Mouse (Mus musculus) G1E-ER4 (cell line): ENCODE measurements around the gene Cdc25b. TPM values are rescaled to one million over a fixed set of nuclear protein-coding genes. Genes with fewer than 3 reads are reported as not detected.

Experiments used
- GATA1 ChIP-seq: IDR thresholded peaks from one replicate; pipeline ENCODE4 v1.8.0; 2012; ENCODE audit warnings: low read length, inconsistent platforms
- polyA plus RNA-seq: library from polyadenylated mRNA; stranded (reverse); fragments of >175 nt; gene quantifications from 2 replicates; pipeline ENCODE4 v1.2.3, GENCODE M21; 2012

The Cdc25b gene
- polyA plus RNA-seq, 1 experiment: 11.2 TPM

- no peak for TF ChIP-seq GATA1
Observed at GRCm38 (mm10) chr2:131175945-131176309, 10.8 kb upstream of the Cdc25b start.

GRCm38 (mm10) chr2:131176491-131176890 is 10.3 kb upstream of the Cdc25b start:
- no peak for TF ChIP-seq GATA1

- TF ChIP-seq GATA1: no peak
Observed at GRCm38 (mm10) chr2:131177932-131178331, 8.8 kb upstream of the Cdc25b start.

- TF ChIP-seq GATA1: no peak
Observed at GRCm38 (mm10) chr2:131178828-131179245, 7.9 kb upstream of the Cdc25b start.

- no peak for TF ChIP-seq GATA1
Observed at GRCm38 (mm10) chr2:131179246-131179886, 7.4 kb upstream of the Cdc25b start.

- no peak for TF ChIP-seq GATA1
Observed at GRCm38 (mm10) chr2:131179990-131180587, 6.7 kb upstream of the Cdc25b start, which contains the start of gene Cenpb. TSS of gene Cenpb (minus strand) at chr2:131180067.

GRCm38 (mm10) chr2:131186343-131186742 is 406 bp upstream of the Cdc25b start:
- no peak for TF ChIP-seq GATA1

- TF ChIP-seq GATA1: no peak
Observed at GRCm38 (mm10) chr2:131187602-131187922, 813 bp downstream of the Cdc25b start.

- no peak for TF ChIP-seq GATA1
Observed at GRCm38 (mm10) chr2:131188311-131188710, 1.6 kb downstream of the Cdc25b start.

GRCm38 (mm10) chr2:131189521-131190309 is 3.0 kb downstream of the Cdc25b start:
- TF ChIP-seq GATA1: peak; percentile 13

- TF ChIP-seq GATA1: no peak
Observed at GRCm38 (mm10) chr2:131190344-131191004, 3.7 kb downstream of the Cdc25b start.

GRCm38 (mm10) chr2:131191005-131191390 is 4.2 kb downstream of the Cdc25b start:
- TF ChIP-seq GATA1: no peak

GRCm38 (mm10) chr2:131196606-131197316 is 10.0 kb downstream of the Cdc25b start:
- no peak for TF ChIP-seq GATA1

GRCm38 (mm10) chr2:131200710-131201109 is 14.0 kb downstream of the Cdc25b start:
- no peak for TF ChIP-seq GATA1

GRCm38 (mm10) chr2:131201262-131201661 is 14.5 kb downstream of the Cdc25b start:
- TF ChIP-seq GATA1: no peak
